Comparison of ENCODE assay signal across 23 mouse cellular contexts in genomic region chr2:78998637-78999036, GRCm38 (mm10).
A peak's percentile ranks its signal among the peaks of the same experiment; 100 is the strongest.
DNase-seq lines count a peak whose midpoint lies in the region; ATAC-seq lines count a peak whose summit lies in the region.
"Had no signal": no experiment of that assay in that cellular context is flagged by ENCODE, and none has a peak within 500 bp of the region (broad histone marks: within the 10 kb centered on the region; RNA-seq: fewer than 3 reads in every experiment).

No protein-coding gene starts in this region.

- ATAC-seq in CD4-positive, CD25-positive, alpha-beta regulatory T cell, adult 4 months = peak; percentile 67
- peak; percentile 34 for ATAC-seq in activated CD4-positive, CD25-positive, alpha-beta regulatory T cell, adult 4 months
- ATAC-seq: forebrain, embryonic 14.5 days; forebrain, embryonic 16.5 days; Patski had no signal

- no peaks in the 10 kb centered on the region for H3K36me3 ChIP-seq in splenic B cell, adult 2 months (ENCODE audit: control insufficient read depth, insufficient read depth, low read length, poor library complexity, severe bottlenecking)
- H3K36me3 ChIP-seq: embryonic facial prominence, embryonic 13.5 days; embryonic facial prominence, embryonic 15.5 days; forebrain, embryonic 10.5 days; forebrain, embryonic 12.5 days; G1E had no signal

- no peaks in the 10 kb centered on the region for H3K27me3 ChIP-seq in splenic B cell, adult 2 months (ENCODE audit: control insufficient read depth, insufficient read depth, low read length, poor library complexity, severe bottlenecking)
- H3K27me3 ChIP-seq: embryonic facial prominence, embryonic 15.5 days had no signal

- peak; percentile 33 for DNase-seq in splenic B cell, adult 2 months (ENCODE audit: low read depth, low spot score)
- no peak for DNase-seq in right cerebral cortex, postnatal 25 days
- no peak for DNase-seq in urinary bladder, postnatal 4 days (ENCODE audit: low spot score in 2 of 2)
- DNase-seq: adrenal gland, adult 2 months; adrenal gland, postnatal 10 days; adrenal gland, postnatal 25 days; cerebellum, adult 11 months; cerebellum, adult 18-20 months; cerebellum, adult 8-10 months; cerebellum, adult 9-11 months; cerebellum, postnatal 14 days; cerebellum, postnatal 36 days; embryo, embryonic 11 days had no signal
